Comparison of ENCODE assay signal across 15 mouse cellular contexts in the genomic region with DNA sequence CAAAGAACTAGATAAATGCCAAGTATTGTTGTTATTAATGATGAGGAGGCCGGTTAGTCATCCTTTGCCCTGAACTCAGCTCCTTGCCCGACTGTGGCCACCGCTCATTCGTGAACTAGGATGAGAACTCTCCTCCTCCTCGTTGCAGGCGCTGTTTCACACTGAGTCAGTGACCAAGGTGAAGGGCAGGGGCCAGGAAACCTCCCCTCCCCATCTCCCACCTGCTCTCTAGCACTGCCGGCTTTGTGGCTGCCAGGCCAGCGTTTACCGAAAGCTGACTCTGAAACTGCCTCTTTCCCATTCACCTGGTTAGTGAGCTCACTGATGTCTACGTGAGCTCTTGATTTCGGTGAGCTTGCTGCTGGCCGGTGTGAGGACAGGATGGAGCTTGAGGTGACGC.
"Had no signal": no experiment of that assay in that cellular context is flagged by ENCODE, and none has a peak within 500 bp of the region (broad histone marks: within the 10 kb centered on the region; RNA-seq: fewer than 3 reads in every experiment).

No protein-coding gene starts in this region.

- H3K4me1 ChIP-seq: liver, embryonic 12.5 days; midbrain, embryonic 10.5 days; neural tube, embryonic 13.5 days had no signal

- DNase-seq: kidney, adult 8-10 months; kidney, postnatal 4 days; lung, embryonic 14.5 days; lung, postnatal 10 days; lung, postnatal 4 days; midbrain, embryonic 14.5 days; right cerebral cortex, postnatal 14 days; thymus, postnatal 4 days had no signal

- H3K9me3 ChIP-seq: limb, embryonic 15.5 days; liver, embryonic 12.5 days; midbrain, embryonic 10.5 days; neural tube, embryonic 13.5 days had no signal

- H3K4me3 ChIP-seq: layer of hippocampus, adult 2 months; limb, embryonic 15.5 days; liver, embryonic 12.5 days; midbrain, embryonic 10.5 days; neural tube, embryonic 13.5 days had no signal

- H3K27ac ChIP-seq: kidney, postnatal 0 days; layer of hippocampus, adult 2 months; limb, embryonic 15.5 days; liver, embryonic 12.5 days; midbrain, embryonic 10.5 days; neural tube, embryonic 13.5 days; stomach, postnatal 0 days had no signal

- H3K9ac ChIP-seq: limb, embryonic 15.5 days; liver, embryonic 12.5 days; lung, embryonic 14.5 days; neural tube, embryonic 13.5 days had no signal

- H3K36me3 ChIP-seq: limb, embryonic 15.5 days; liver, embryonic 12.5 days; midbrain, embryonic 10.5 days; neural tube, embryonic 13.5 days had no signal

- ATAC-seq: liver, embryonic 12.5 days had no signal

- H3K4me2 ChIP-seq: limb, embryonic 15.5 days; liver, embryonic 12.5 days; lung, embryonic 14.5 days; neural tube, embryonic 13.5 days had no signal

- H3K27me3 ChIP-seq: limb, embryonic 15.5 days had no signal
